Mouse (Mus musculus) CD8-positive naive resting alpha-beta T cell, adult 57 days (primary cell): ENCODE results near the gene Pdpr. TPM values are rescaled to one million over a fixed set of nuclear protein-coding genes. Genes with fewer than 3 reads are reported as not detected.

Source experiments
- total RNA-seq: library from RNA; stranded (reverse); gene quantifications from one replicate; pipeline ENCODE4 v1.2.4, GENCODE M21; 2023

Gene Pdpr
- total RNA-seq, result 22.8 TPM

DNA sequence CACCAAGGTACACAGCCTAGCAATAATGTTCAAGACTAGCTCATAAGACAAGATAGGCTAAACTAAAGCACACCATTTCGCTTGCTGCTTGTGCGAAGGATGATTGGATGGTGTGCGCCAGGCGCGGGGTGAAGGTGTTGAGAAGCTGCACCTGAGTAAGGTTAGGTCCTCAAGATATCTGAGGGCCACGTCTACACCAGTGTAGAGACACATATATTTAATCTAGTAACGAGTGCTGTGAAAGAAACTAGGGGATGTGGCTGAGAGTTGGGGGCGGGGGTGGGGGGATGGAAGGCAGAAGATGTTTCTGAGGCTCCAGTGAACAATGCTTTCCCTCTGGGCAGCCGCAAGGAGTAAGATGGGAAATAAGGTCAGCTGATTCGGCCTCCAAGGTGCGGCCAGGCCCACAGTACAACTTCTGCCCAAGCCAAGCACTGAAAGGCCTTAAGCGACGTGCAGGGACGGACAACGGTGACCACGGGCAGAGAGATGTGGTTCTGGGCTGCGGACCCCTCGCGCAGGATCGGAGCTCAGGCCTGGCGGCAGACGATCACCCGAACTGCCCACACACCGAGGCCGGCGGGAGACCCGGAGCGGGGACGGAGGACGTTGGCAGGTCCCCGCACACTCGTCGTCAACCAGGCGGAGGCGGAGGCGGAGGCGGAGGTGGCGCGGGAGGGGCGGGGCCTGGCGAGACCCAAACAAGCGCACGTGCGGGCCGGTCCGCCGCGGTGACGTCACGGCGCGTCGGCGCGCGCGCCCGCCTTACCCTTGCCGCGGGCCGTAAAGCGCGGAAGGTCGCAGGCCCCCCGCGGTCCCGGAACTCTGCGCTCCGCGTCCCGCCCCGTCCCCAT lies at the start of gene Pdpr:
Gene Pdpr (plus strand): TSS at position 766 of the 854 bp plus-strand sequence.

DNA sequence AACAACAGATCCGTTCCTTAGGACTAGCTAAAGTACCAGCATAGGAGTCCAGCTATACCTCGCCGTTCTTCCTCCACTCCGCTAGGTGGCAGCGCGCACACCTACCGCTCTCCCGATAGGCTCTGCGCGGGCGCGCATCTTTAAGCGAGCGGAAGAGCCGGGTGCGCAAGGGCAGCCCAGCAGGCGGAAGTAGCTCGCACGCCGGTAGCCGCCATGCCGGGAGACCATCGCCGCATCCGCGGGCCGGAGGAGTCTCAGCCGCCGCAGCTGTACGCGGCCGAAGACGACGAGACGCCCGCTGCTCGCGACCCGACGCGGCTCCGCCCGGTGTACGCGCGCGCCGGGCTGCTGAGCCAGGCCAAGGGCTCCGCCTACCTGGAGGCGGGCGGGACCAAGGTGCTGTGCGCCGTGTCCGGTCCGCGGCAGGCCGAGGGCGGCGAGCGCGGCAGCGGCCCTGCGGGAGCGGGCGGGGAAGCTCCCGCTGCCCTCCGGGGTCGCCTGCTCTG lies 38.2 kb upstream of the Pdpr start, which contains the start of gene Exosc6:
Gene Exosc6 (plus strand): TSS at position 182 of the 506 bp plus-strand sequence.

DNA sequence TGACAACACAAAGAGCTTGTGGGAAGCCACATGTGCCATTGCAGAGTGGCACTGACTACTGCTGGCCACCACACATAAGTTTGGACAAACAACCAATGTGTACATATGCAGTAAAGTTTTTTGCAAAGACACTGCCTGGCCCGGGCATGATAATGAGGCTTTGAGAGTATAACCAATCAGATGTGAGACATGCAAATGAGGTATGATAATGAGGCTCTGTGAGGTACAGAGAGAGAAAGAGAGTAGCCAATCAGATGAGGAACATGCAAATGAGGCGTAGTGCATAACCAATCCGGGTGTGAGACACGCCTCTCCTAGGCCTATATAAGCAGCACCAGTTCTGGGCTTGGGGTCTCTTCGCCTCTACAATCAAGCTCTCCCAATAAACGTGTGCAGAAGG lies 2.1 kb upstream of the Pdpr start, which contains the start of gene Clec18a:
Gene Clec18a (minus strand): TSS at position 101 of the 400 bp plus-strand sequence.

Other genes starting within 250 kb of the Pdpr start
- gene Cog4, start 248.0 kb upstream of the Pdpr start, total RNA-seq, result 45.7 TPM
- gene Sf3b3, start 247.8 kb upstream of the Pdpr start, total RNA-seq, result 162 TPM
- 10.4 TPM for gene Fuk, start 192.1 kb upstream of the Pdpr start, total RNA-seq
- gene St3gal2, start 174.7 kb upstream of the Pdpr start, total RNA-seq, result 3.1 TPM
- 62.6 TPM for gene Ddx19a, start 96.8 kb upstream of the Pdpr start, total RNA-seq
- 20.9 TPM for gene Ddx19b, start 62.9 kb upstream of the Pdpr start, total RNA-seq
- gene Aars, start 61.5 kb upstream of the Pdpr start, total RNA-seq, result 43.0 TPM
- gene Exosc6, start 38.3 kb upstream of the Pdpr start, total RNA-seq, result 12.5 TPM
- not detected for gene Clec18a, start 2.2 kb upstream of the Pdpr start, total RNA-seq
- gene Glg1, start 164.6 kb downstream of the Pdpr start, total RNA-seq, result 70.2 TPM
- gene Rfwd3, start 205.6 kb downstream of the Pdpr start, total RNA-seq, result 25.9 TPM
- not detected for gene Mlkl, start 243.5 kb downstream of the Pdpr start, total RNA-seq